Mouse (Mus musculus): ENCODE measurements around the gene Ubash3a.

Ubash3a gene

GRCm38 (mm10) chr17:31216068-31216955, 8.6 kb downstream of the Ubash3a start:
- DNase-seq (ENCODE audit: low read depth, low spot score) = peak; percentile 11

GRCm38 (mm10) chr17:31222810-31223310, 15.2 kb downstream of the Ubash3a start:
- no peak for DNase-seq (ENCODE audit: low read depth, low spot score)

GRCm38 (mm10) chr17:31223835-31224234, 16.2 kb downstream of the Ubash3a start:
- DNase-seq (ENCODE audit: low read depth, low spot score) = no peak

GRCm38 (mm10) chr17:31224591-31224990, 16.9 kb downstream of the Ubash3a start:
- DNase-seq (ENCODE audit: low read depth, low spot score) = no peak

GRCm38 (mm10) chr17:31226368-31226767, 18.7 kb downstream of the Ubash3a start:
- DNase-seq (ENCODE audit: low read depth, low spot score) = no peak

- no peak for DNase-seq (ENCODE audit: low read depth, low spot score)
Measured at GRCm38 (mm10) chr17:31226931-31227330, 19.3 kb downstream of the Ubash3a start.

- no peak for DNase-seq (ENCODE audit: low read depth, low spot score)
Measured at GRCm38 (mm10) chr17:31231780-31232179, 24.1 kb downstream of the Ubash3a start.

- no peak for DNase-seq (ENCODE audit: low read depth, low spot score)
Measured at GRCm38 (mm10) chr17:31232251-31233010, 24.8 kb downstream of the Ubash3a start.

- DNase-seq (ENCODE audit: low read depth, low spot score) = no peak
Measured at GRCm38 (mm10) chr17:31235915-31236314, 28.2 kb downstream of the Ubash3a start.

- no peak for DNase-seq (ENCODE audit: low read depth, low spot score)
Measured at GRCm38 (mm10) chr17:31238234-31239020, 30.8 kb downstream of the Ubash3a start.

- no peak for DNase-seq (ENCODE audit: low read depth, low spot score)
Measured at GRCm38 (mm10) chr17:31241156-31241555, 33.5 kb downstream of the Ubash3a start.

GRCm38 (mm10) chr17:31242764-31243163, 35.1 kb downstream of the Ubash3a start:
- no peak for DNase-seq (ENCODE audit: low read depth, low spot score)

- DNase-seq (ENCODE audit: low read depth, low spot score) = no peak
Measured at GRCm38 (mm10) chr17:31245321-31245720, 37.6 kb downstream of the Ubash3a start.

GRCm38 (mm10) chr17:31247144-31247543, 39.5 kb downstream of the Ubash3a start:
- DNase-seq (ENCODE audit: low read depth, low spot score) = no peak

GRCm38 (mm10) chr17:31253951-31254350, 46.3 kb downstream of the Ubash3a start:
- no peak for DNase-seq (ENCODE audit: low read depth, low spot score)

GRCm38 (mm10) chr17:31254463-31254931, 46.8 kb downstream of the Ubash3a start:
- DNase-seq (ENCODE audit: low read depth, low spot score) = peak; percentile 65

GRCm38 (mm10) chr17:31257149-31257548, 49.5 kb downstream of the Ubash3a start:
- no peak for DNase-seq (ENCODE audit: low read depth, low spot score)

GRCm38 (mm10) chr17:31257898-31258297, 50.2 kb downstream of the Ubash3a start:
- no peak for DNase-seq (ENCODE audit: low read depth, low spot score)

GRCm38 (mm10) chr17:31258310-31258865, 50.7 kb downstream of the Ubash3a start:
- no peak for DNase-seq (ENCODE audit: low read depth, low spot score)

GRCm38 (mm10) chr17:31259145-31259544, 51.5 kb downstream of the Ubash3a start:
- DNase-seq (ENCODE audit: low read depth, low spot score) = no peak

GRCm38 (mm10) chr17:31259825-31260224, 52.2 kb downstream of the Ubash3a start:
- no peak for DNase-seq (ENCODE audit: low read depth, low spot score)

All from 3T3-L1 (cell line).